Mouse (Mus musculus) liver, embryonic 12.5 days (tissue): Measurements from ENCODE around the gene Iqsec1. TPM values are rescaled to one million over a fixed set of nuclear protein-coding genes. Genes with fewer than 3 reads are reported as not detected.
A peak's percentile ranks its signal among the peaks of the same experiment; 100 is the strongest.

Source experiments
- ATAC-seq: fragments of 200-750 bp; cut with Nextera tagmentation; 2 replicates; pipeline ENCODE4 v1.8.0; 2017; ENCODE audit warnings: moderate number of reproducible peaks, mild to moderate bottlenecking, moderate library complexity
- H3K27ac ChIP-seq: fragments of 300-500 bp; sonication (generic); 2 replicates; pipeline ENCODE4 v1.5.1; 2016; ENCODE audit warnings: mild to moderate bottlenecking
- H3K27me3 ChIP-seq: fragments of 300-500 bp; sonication (generic); replicated peaks from 2 replicates; pipeline ENCODE4 v1.6.1; 2016; ENCODE audit warnings: mild to moderate bottlenecking, moderate library complexity
- H3K36me3 ChIP-seq: fragments of 300-500 bp; sonication (generic); 2 replicates; pipeline ENCODE4 v1.6.1; 2016; ENCODE audit warnings: mild to moderate bottlenecking, moderate library complexity
- H3K4me1 ChIP-seq: fragments of 300-500 bp; sonication (generic); 2 replicates; pipeline ENCODE4 v1.6.1; 2016
- H3K4me2 ChIP-seq: fragments of 300-500 bp; sonication (generic); 2 replicates; pipeline ENCODE4 v1.6.1; 2016; ENCODE audit warnings: mild to moderate bottlenecking, moderate library complexity
- H3K4me3 ChIP-seq: fragments of 300-500 bp; sonication (generic); 2 replicates; pipeline ENCODE4 v1.5.1; 2016; ENCODE audit warnings: mild to moderate bottlenecking, moderate library complexity
- H3K9ac ChIP-seq: fragments of 300-500 bp; sonication (generic); 2 replicates; pipeline ENCODE4 v1.6.1; 2016; ENCODE audit warnings: mild to moderate bottlenecking, moderate library complexity
- H3K9me3 ChIP-seq: fragments of 300-500 bp; sonication (generic); replicated peaks from 2 replicates; pipeline ENCODE4 v1.6.1; 2016; ENCODE audit warnings: mild to moderate bottlenecking, moderate library complexity
- WGBS: fragments of 180-500 bp; shearing (Covaris S2); methylation state at CpG from one replicate; pipeline ENCODE4 v1.1.7; 2016; ENCODE audit not compliant: insufficient replicate concordance; 5-methylcytosine and 5-hydroxymethylcytosine counted together
- polyA plus RNA-seq: library from polyadenylated mRNA; unstranded; fragments of >200 nt; fragmentation: Nextera tagmentation; extraction: Ambion mirVana; gene quantifications from 2 replicates; pipeline ENCODE4 v1.2.1, GENCODE M21; 2016

Iqsec1 gene
- 3.9 and 4.4 TPM in 2 replicates for polyA plus RNA-seq

- peak; percentile 92 for ATAC-seq
- peak within 1 kb of the TSS; percentile 83 for H3K27ac ChIP-seq
- peaks cover 40% of the 10 kb centered on the region for H3K27me3 ChIP-seq
- no peaks in the 10 kb centered on the region for H3K36me3 ChIP-seq
- H3K4me2 ChIP-seq = peak within 1 kb of the TSS; percentile 100
- peak within 1 kb of the TSS; percentile 81 for H3K9ac ChIP-seq
- H3K9me3 ChIP-seq = peaks cover 16% of the 10 kb centered on the region
- peak within 1 kb of the TSS; percentile 81 for H3K4me3 ChIP-seq
- WGBS = 1% methylated on average over 38 of the region's 39 CpGs
- H3K4me1 ChIP-seq = peaks cover 63% of the 10 kb centered on the region
Observed at GRCm38 (mm10) chr6:90988648-90989317, at the start of gene Iqsec1. TSS of gene Iqsec1 (minus strand) at chr6:90988685.

GRCm38 (mm10) chr6:91028256-91028655 is 39.8 kb upstream of the Iqsec1 start:
- Histone ChIP-seq H3K36me3 (peaks cover 98% of the 10 kb centered on the region), H3K9me3 (no peaks in the 10 kb centered on the region), H3K4me3 (no peak overlapping the region), H3K4me2 (no peak overlapping the region), H3K27me3 (no peaks in the 10 kb centered on the region), H3K27ac (no peak overlapping the region), H3K9ac (no peak overlapping the region), H3K4me1 (no peaks in the 10 kb centered on the region)
- ATAC-seq = no peak
- WGBS = 90% methylated on average over 5 of the region's 5 CpGs

- ATAC-seq = no peak
- Histone ChIP-seq H3K4me3 (no peak overlapping the region), H3K9ac (no peak overlapping the region), H3K27me3 (no peaks in the 10 kb centered on the region), H3K4me1 (no peaks in the 10 kb centered on the region), H3K9me3 (no peaks in the 10 kb centered on the region), H3K36me3 (peaks cover 95% of the 10 kb centered on the region), H3K27ac (no peak overlapping the region), H3K4me2 (no peak overlapping the region)
- 91% methylated on average over 7 of the region's 7 CpGs for WGBS
Observed at GRCm38 (mm10) chr6:91020810-91021209, 32.3 kb upstream of the Iqsec1 start.

GRCm38 (mm10) chr6:91016600-91017230 is 28.2 kb upstream of the Iqsec1 start:
- Histone ChIP-seq H3K27me3 (no peaks in the 10 kb centered on the region), H3K9ac (no peak overlapping the region), H3K4me3 (no peak overlapping the region), H3K4me2 (no peak overlapping the region), H3K36me3 (peaks cover 97% of the 10 kb centered on the region), H3K4me1 (peaks cover 6% of the 10 kb centered on the region; the same call in 1 of the 2 replicates), H3K27ac (no peak overlapping the region), H3K9me3 (no peaks in the 10 kb centered on the region)
- 83% methylated on average over 7 of the region's 7 CpGs for WGBS
- no peak for ATAC-seq

- Histone ChIP-seq H3K4me1 (peaks cover 8% of the 10 kb centered on the region), H3K9ac (no peak overlapping the region), H3K4me3 (no peak overlapping the region), H3K4me2 (no peak overlapping the region), H3K36me3 (peaks cover 78% of the 10 kb centered on the region), H3K27ac (no peak overlapping the region), H3K27me3 (no peaks in the 10 kb centered on the region), H3K9me3 (no peaks in the 10 kb centered on the region)
- no peak for ATAC-seq
- 77% methylated on average over 9 of the region's 9 CpGs for WGBS
Observed at GRCm38 (mm10) chr6:91014198-91014958, 25.9 kb upstream of the Iqsec1 start.

GRCm38 (mm10) chr6:91012458-91012857 is 24.0 kb upstream of the Iqsec1 start:
- Histone ChIP-seq H3K4me3 (no peak overlapping the region), H3K36me3 (peaks cover 58% of the 10 kb centered on the region), H3K4me2 (no peak overlapping the region), H3K9me3 (no peaks in the 10 kb centered on the region), H3K9ac (no peak overlapping the region), H3K27ac (no peak overlapping the region), H3K27me3 (no peaks in the 10 kb centered on the region), H3K4me1 (peaks cover 27% of the 10 kb centered on the region)
- WGBS = 80% methylated on average over 3 of the region's 3 CpGs
- ATAC-seq = no peak

GRCm38 (mm10) chr6:91011568-91011967 is 23.1 kb upstream of the Iqsec1 start:
- no peak for ATAC-seq
- H3K27me3 ChIP-seq = no peaks in the 10 kb centered on the region
- H3K9me3 ChIP-seq = no peaks in the 10 kb centered on the region
- H3K9ac ChIP-seq = no peak overlapping the region
- H3K27ac ChIP-seq = no peak overlapping the region
- peaks cover 36% of the 10 kb centered on the region for H3K4me1 ChIP-seq
- no peak overlapping the region for H3K4me3 ChIP-seq
- 68% methylated on average over 4 of the region's 4 CpGs for WGBS
- peaks cover 49% of the 10 kb centered on the region for H3K36me3 ChIP-seq
- H3K4me2 ChIP-seq = no peak overlapping the region

GRCm38 (mm10) chr6:91008284-91008830 is 19.9 kb upstream of the Iqsec1 start:
- peak overlapping the region; percentile 58 for H3K4me2 ChIP-seq
- 33% methylated on average over 3 of the region's 3 CpGs for WGBS

GRCm38 (mm10) chr6:91007207-91007606 is 18.7 kb upstream of the Iqsec1 start:
- 22% methylated on average over 2 of the region's 2 CpGs for WGBS
- no peaks in the 10 kb centered on the region for H3K27me3 ChIP-seq
- H3K4me2 ChIP-seq = peak overlapping the region; percentile 58
- H3K4me3 ChIP-seq = peak overlapping the region; percentile 26
- peaks cover 70% of the 10 kb centered on the region for H3K4me1 ChIP-seq
- peak; percentile 79 for ATAC-seq
- no peaks in the 10 kb centered on the region for H3K9me3 ChIP-seq
- peak overlapping the region; percentile 40; the same call in 1 of the 2 replicates for H3K9ac ChIP-seq
- H3K36me3 ChIP-seq = peaks cover 6% of the 10 kb centered on the region
- peak overlapping the region; percentile 85 for H3K27ac ChIP-seq

More at GRCm38 (mm10) chr6:91008284-91008830, 19.9 kb upstream of the Iqsec1 start:
- peaks cover 17% of the 10 kb centered on the region for H3K36me3 ChIP-seq
- H3K27me3 ChIP-seq = no peaks in the 10 kb centered on the region
- peak overlapping the region; percentile 40; the same call in 1 of the 2 replicates for H3K9ac ChIP-seq
- peak overlapping the region; percentile 85 for H3K27ac ChIP-seq
- no peaks in the 10 kb centered on the region for H3K9me3 ChIP-seq
- ATAC-seq = peak; percentile 82
- H3K4me1 ChIP-seq = peaks cover 58% of the 10 kb centered on the region
- H3K4me3 ChIP-seq = peak overlapping the region; percentile 6; the same call in 1 of the 2 replicates

- H3K4me1 ChIP-seq = peaks cover 95% of the 10 kb centered on the region
Observed at GRCm38 (mm10) chr6:91004157-91004556, 15.7 kb upstream of the Iqsec1 start.

GRCm38 (mm10) chr6:91003310-91003995 is 15.0 kb upstream of the Iqsec1 start:
- ATAC-seq = peak; percentile 70
- Histone ChIP-seq H3K4me1 (peaks cover 90% of the 10 kb centered on the region), H3K4me3 (peak overlapping the region; percentile 8), H3K27ac (peak overlapping the region; percentile 83), H3K27me3 (no peaks in the 10 kb centered on the region), H3K9me3 (no peaks in the 10 kb centered on the region), H3K36me3 (no peaks in the 10 kb centered on the region), H3K9ac (peak overlapping the region; percentile 40; the same call in 1 of the 2 replicates), H3K4me2 (peak overlapping the region; percentile 55)
- WGBS = 4% methylated on average over 3 of the region's 3 CpGs

More at GRCm38 (mm10) chr6:91004157-91004556, 15.7 kb upstream of the Iqsec1 start:
- 0 out of 2 replicates have a peak overlapping the region, but pooled peaks have one; percentile 40 for H3K9ac ChIP-seq
- ATAC-seq = no peak
- peak overlapping the region; percentile 8 for H3K4me3 ChIP-seq
- peak overlapping the region; percentile 55 for H3K4me2 ChIP-seq
- H3K36me3 ChIP-seq = no peaks in the 10 kb centered on the region
- peak overlapping the region; percentile 83 for H3K27ac ChIP-seq
- H3K9me3 ChIP-seq = no peaks in the 10 kb centered on the region
- 80% methylated on average over 2 of the region's 2 CpGs for WGBS
- no peaks in the 10 kb centered on the region for H3K27me3 ChIP-seq
